Mouse (Mus musculus): ENCODE measurements around the gene Ugt1a2. TPM values are rescaled to one million over a fixed set of nuclear protein-coding genes. Genes with fewer than 3 reads are reported as not detected.

Gene Ugt1a2
- total RNA-seq (2023; ENCODE audit: inconsistent age), result not detected in 4 replicates

GRCm38 (mm10) chr1:88200456-88200855 lies at the start of gene Ugt1a2:
Gene Ugt1a2, plus strand, starts transcription at chr1:88200601.

GRCm38 (mm10) chr1:88165711-88166110 lies 34.7 kb upstream of the Ugt1a2 start, which contains the start of gene Ugt1a5:
Gene Ugt1a5, plus strand, starts transcription at chr1:88166012.

GRCm38 (mm10) chr1:88205294-88205922 lies 5.0 kb downstream of the Ugt1a2 start, which contains the start of gene Dnajb3:
Gene Dnajb3, minus strand, starts transcription at chr1:88205782.

GRCm38 (mm10) chr1:88211812-88212211 lies 11.4 kb downstream of the Ugt1a2 start, which contains the start of gene Ugt1a1:
Gene Ugt1a1, plus strand, starts transcription at chr1:88211959.

GRCm38 (mm10) chr1:88226670-88227379 lies 26.4 kb downstream of the Ugt1a2 start, which contains the start of gene Mroh2a:
Gene Mroh2a, plus strand, starts transcription at chr1:88226986.

Other genes starting within 250 kb of the Ugt1a2 start
- gene Usp40, start 192.1 kb upstream of the Ugt1a2 start, total RNA-seq (2023; ENCODE audit: inconsistent age), result 16.8 to 20.3 TPM (median 20.2 TPM) in 4 replicates
- gene Ugt1a10, start 145.2 kb upstream of the Ugt1a2 start, total RNA-seq (2023; ENCODE audit: inconsistent age), result not detected in 4 replicates
- gene Ugt1a9, start 129.8 kb upstream of the Ugt1a2 start, total RNA-seq (2023; ENCODE audit: inconsistent age), result not detected in 4 replicates
- gene Ugt1a8, start 112.8 kb upstream of the Ugt1a2 start, total RNA-seq (2023; ENCODE audit: inconsistent age), result not detected in 4 replicates
- 0.27 to 0.39 TPM in 2 of 4 replicates, not detected in the others for gene Ugt1a7c, start 105.5 kb upstream of the Ugt1a2 start, total RNA-seq (2023; ENCODE audit: inconsistent age)
- 0.26 TPM in 1 of 4 replicates, not detected in the others for gene Ugt1a6b, start 97.3 kb upstream of the Ugt1a2 start, total RNA-seq (2023; ENCODE audit: inconsistent age)
- not detected in 4 replicates for gene Ugt1a6a, start 65.8 kb upstream of the Ugt1a2 start, total RNA-seq (2023; ENCODE audit: inconsistent age)
- gene Ugt1a5, start 34.6 kb upstream of the Ugt1a2 start, total RNA-seq (2023; ENCODE audit: inconsistent age), result not detected in 4 replicates
- gene Dnajb3, start 5.2 kb downstream of the Ugt1a2 start, total RNA-seq (2023; ENCODE audit: inconsistent age), result 0.51 to 0.67 TPM (median 0.54 TPM) in 3 of 4 replicates, not detected in the other
- gene Ugt1a1, start 11.4 kb downstream of the Ugt1a2 start, total RNA-seq (2023; ENCODE audit: inconsistent age), result not detected in 4 replicates
- 0.06 to 0.27 TPM (median 0.06 TPM) in 3 of 4 replicates, not detected in the other for gene Mroh2a, start 26.4 kb downstream of the Ugt1a2 start, total RNA-seq (2023; ENCODE audit: inconsistent age)
- gene Hjurp, start 77.0 kb downstream of the Ugt1a2 start, total RNA-seq (2023; ENCODE audit: inconsistent age), result 74.5 to 81.5 TPM (median 77.4 TPM) in 4 replicates
- gene Trpm8, start 77.1 kb downstream of the Ugt1a2 start, total RNA-seq (2023; ENCODE audit: inconsistent age), result not detected in 4 replicates
- gene Spp2, start 206.4 kb downstream of the Ugt1a2 start, total RNA-seq (2023; ENCODE audit: inconsistent age), result not detected in 4 replicates

All from B cell, adult (primary cell).